Mouse (Mus musculus) CD8-positive naive resting alpha-beta T cell, adult 2 months (primary cell): ENCODE data around the gene Pycard.
"Not testable (repeated sequence)": the region's sequence is repeated elsewhere in the genome, so short reads cannot be mapped to it uniquely, and the experiment has no call there.

Experiments used
- DNase-seq, 2 experiments: peaks; one replicate each; pipeline ENCODE4 v3.0.0; 2022; ENCODE audit warnings: low read depth in 2 of 2, low spot score in 2 of 2

Gene Pycard

GRCm38 (mm10) chr7:127993341-127993977, at the start of gene Pycard:
TSS of gene Pycard (minus strand) at chr7:127993867.
- peak; percentile 70 to 72 for DNase-seq

GRCm38 (mm10) chr7:128042161-128042820, 48.6 kb upstream of the Pycard start:
- DNase-seq, result not testable (repeated sequence)

- no peak for DNase-seq
Measured at GRCm38 (mm10) chr7:128033616-128034015, 39.9 kb upstream of the Pycard start.

DNA sequence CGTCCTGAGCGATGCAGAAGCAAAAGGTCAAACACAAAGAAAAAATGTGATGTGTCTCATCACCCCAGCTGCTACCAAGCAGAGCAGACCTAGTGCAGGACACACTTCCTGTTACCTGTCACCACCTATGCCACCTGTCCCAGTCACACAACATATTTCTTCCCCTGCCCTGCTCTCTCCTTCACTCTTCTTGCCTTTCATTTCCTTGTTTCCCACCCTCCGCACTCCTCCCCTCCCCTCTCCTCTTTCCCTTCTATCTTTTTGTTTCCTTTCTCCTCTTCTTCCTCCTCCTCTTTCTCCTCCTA, 39.3 kb upstream of the Pycard start:
- no peak for DNase-seq

DNA sequence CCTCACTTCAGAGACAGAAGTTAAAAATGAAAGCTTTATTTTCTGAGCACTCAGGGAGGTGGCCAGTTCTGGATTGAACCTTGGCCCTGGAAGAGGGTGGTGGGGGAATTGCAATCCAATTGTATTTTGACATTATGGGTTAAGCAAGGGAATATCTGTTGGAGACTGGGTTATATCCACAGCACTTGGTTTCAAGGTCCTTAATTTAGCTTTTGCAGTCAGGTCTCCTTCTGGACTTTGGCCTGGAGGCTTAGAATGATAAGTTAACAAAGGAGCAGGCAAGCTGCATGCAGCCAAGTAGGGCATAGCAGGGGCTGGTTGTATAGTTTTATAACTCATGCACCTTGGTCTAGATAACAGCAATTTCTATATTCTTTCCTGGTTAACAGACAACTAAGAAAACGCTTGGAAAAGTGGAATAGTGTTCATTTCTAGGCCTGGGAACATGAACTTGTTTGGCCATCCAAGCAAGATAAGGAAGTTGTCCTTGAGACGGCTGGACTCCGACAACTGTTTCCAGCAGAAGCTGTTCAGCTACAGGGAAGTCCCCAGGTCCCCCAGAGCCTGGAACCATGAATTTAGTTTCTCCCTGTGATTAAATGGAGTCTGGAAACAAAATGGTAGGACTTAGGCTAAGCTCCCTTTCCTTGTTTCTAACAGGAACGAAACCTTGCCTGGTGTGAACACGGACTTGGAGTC, 38.8 kb upstream of the Pycard start:
- DNase-seq, result no peak

- DNase-seq, result no peak
Measured at GRCm38 (mm10) chr7:128031403-128031976, 37.8 kb upstream of the Pycard start.

DNA sequence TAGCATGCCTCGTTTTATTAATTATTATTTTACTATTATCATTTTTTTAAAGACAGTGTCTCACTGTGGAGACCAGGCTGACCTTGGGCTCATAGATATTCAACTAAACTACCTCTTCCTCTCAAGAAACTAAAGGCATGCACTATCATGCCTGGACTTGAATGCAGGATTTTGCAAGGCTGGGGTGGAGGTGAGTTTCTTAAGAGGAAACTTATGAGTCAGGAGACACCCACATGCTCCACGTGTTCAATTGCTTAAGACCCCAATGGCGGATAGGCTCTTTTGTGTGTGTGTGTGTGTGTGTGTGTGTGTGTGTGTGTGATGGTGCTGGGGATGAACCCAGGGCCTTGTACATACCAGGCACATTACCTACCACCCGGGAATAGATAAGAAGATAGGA, 31.7 kb upstream of the Pycard start:
- DNase-seq, result no peak

GRCm38 (mm10) chr7:128024932-128025331, 31.3 kb upstream of the Pycard start:
- DNase-seq, result no peak

GRCm38 (mm10) chr7:128024364-128024763, 30.7 kb upstream of the Pycard start:
- no peak for DNase-seq

GRCm38 (mm10) chr7:128023565-128023964, 29.9 kb upstream of the Pycard start:
- no peak for DNase-seq

GRCm38 (mm10) chr7:128022974-128023373, 29.3 kb upstream of the Pycard start:
- peak; percentile 24 to 34 for DNase-seq

- no peak for DNase-seq
Measured at GRCm38 (mm10) chr7:128019187-128019586, 25.5 kb upstream of the Pycard start.

DNA sequence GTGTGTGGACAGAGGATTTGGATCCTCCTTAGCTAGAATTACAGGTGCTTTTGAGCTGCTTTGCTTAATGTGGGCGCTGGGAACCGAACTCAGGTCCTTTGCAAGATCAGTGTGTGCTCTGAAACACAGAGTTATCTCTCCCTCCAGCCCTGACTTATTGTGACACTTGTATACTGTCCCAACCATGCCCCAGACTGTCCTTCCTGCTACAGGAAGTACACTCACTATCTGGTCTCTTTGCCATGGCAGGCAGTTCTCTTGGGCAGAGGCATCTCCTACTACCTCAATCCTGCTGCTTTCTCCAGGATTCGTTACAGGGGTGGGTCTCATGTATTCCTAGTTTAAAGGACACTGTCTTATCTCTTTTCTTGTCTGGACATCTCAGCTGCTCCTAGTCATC, 24.6 kb upstream of the Pycard start:
- DNase-seq, result no peak

DNA sequence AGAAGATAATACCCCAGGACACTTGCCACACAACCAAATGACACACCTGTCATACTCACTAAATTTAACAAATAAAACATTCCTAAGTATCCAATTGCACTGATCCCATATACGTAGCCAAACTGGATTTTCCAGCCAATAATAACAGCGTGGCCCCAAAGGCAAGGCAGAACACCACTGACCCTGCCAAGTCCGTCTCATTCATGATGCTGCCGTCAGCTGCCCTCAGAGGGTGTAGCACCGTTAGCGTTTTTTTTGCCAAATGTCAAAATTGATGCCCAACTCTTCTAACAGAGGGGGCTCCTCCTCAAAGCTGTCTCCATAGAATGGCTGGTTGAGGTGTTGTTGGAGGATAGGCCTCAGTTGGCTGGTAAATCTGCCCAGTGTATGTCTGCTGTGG, 23.0 kb upstream of the Pycard start:
- no peak for DNase-seq

DNA sequence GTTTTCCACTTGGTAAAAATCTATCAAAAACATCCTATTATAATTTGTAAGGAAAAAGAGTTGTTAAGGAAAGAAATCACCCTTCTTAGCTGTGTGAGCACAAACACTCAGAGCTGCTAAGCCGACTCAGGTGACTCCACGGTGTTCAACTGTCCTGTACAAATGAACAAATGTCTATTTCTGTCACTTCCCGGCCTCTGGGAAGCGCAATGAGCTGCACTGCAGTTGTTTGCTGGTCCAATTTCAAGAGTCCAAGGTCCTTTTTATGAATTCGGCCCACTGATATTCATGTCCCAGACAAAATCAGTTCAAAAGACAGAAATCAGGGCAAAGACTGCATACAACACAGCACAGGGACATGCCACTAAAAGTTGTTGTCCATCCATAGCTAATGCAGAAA, 22.5 kb upstream of the Pycard start:
- not testable (repeated sequence) for DNase-seq

DNA sequence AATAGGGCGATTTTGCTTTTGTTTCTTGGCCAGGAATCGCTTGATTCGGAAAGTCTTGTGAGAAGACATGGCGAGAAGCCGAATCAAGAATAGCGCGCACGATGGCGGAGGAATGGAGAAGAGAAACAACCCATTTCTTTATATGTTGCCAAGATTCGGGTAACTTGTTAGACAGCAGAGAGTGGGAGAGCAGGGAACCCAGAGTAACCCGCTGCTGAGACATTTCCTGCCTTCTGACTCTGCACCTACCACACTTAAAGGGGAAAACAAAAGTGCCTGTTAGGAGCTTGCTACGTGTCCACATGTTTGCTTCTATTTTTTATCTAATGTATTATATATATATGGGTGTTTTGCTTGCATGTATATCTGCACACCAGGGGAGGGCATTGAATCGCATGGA, 19.4 kb upstream of the Pycard start:
- DNase-seq, result no peak

- no peak for DNase-seq
Measured at GRCm38 (mm10) chr7:128012136-128012780, 18.6 kb upstream of the Pycard start.

- no peak for DNase-seq
Measured at GRCm38 (mm10) chr7:128009715-128010340, 16.2 kb upstream of the Pycard start.

DNA sequence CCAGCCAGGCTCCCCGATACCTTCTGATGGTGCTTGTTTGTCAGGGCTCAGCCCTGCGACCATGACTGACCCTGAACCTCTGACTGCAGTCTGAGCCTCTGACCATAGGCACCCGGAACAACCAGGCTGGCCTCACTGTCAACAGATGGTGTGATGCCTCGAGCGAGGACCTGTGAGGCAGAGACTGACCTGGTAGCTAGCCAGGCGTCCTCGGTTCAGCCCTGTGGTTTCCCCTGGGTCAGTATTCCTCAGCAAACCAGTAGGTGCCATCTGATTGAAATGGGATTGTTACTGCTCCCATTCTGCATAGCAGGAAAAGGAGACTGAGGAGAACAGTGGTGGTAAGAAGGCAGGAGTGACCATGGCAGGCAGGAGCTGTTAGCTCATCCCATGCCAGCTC, 12.5 kb upstream of the Pycard start:
- no peak for DNase-seq

DNA sequence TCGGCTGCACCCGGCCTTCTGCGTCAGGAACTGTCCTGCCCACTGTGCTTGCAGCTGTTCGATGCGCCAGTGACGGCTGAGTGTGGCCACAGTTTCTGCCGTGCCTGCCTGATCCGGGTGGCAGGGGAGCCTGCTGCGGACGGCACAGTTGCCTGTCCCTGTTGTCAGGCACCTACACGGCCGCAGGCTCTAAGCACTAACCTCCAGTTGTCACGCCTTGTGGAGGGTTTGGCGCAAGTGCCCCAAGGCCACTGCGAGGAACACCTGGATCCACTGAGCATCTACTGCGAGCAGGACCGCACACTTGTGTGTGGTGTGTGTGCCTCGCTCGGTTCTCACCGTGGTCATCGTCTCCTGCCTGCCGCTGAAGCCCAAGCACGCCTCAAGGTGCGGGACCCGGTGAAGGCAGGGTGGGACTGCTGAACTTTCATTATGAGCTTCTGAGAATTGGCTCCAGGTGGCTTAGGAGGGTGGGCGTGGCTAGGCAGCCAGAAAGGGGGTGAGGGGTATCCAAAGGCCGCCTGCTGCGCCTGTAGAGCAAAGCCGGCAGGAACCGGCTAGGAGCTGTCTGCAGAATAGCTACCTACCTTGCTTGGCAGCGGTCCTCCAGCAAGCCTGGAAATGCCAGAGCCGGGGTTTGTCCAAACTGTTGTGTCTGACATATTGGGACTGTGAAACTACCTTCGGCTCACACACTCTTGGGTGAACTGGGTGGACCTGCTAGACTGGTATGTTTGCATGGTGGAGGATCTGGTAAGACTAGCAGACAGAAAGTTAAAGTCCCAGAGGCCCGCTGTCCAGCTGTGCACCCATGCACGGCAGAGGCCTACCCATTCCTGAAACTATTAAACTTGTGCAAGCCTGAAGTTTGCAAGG, 11.1 kb upstream of the Pycard start:
- DNase-seq, result no peak
